Mouse (Mus musculus): ENCODE measurements at regions not wholly inside any gene's neighbourhood (a gene's known extent, or its start where the extent isn't known, plus 50 kb on each side); places are given as distances from the start of the nearest gene placed in this dataset.
A peak's percentile ranks its signal among the peaks of the same experiment; 100 is the strongest.

- intact Hi-C loops (cut with DNase I) = no loop called here
- Histone ChIP-seq H3K4me3 (no peak overlapping the region), H3K27ac (no peak overlapping the region)
- no peak for DNase-seq (ENCODE audit: extremely low spot score in 1 of 2, low spot score in 2 of 2)
- TF ChIP-seq CTCF (IDR thresholded peaks at IDR 0.05) = no peak
Measured at GRCm38 (mm10) chr7:135767493-135767892, 51.3 kb upstream of the Mki67 start.

GRCm38 (mm10) chr7:135768064-135768463 is 51.9 kb upstream of the Mki67 start:
- Histone ChIP-seq H3K4me3 (no peak overlapping the region), H3K27ac (no peak overlapping the region)
- intact Hi-C loops (cut with DNase I) = no loop called here
- TF ChIP-seq CTCF (IDR thresholded peaks at IDR 0.05) = no peak
- no peak for DNase-seq (ENCODE audit: extremely low spot score in 1 of 2, low spot score in 2 of 2)

GRCm38 (mm10) chr7:135768592-135768991 is 52.4 kb upstream of the Mki67 start:
- intact Hi-C loops (cut with DNase I) = no loop called here
- H3K27ac ChIP-seq = no peak overlapping the region
- TF ChIP-seq CTCF (IDR thresholded peaks at IDR 0.05) = peak; percentile 86
- no peak overlapping the region for H3K4me3 ChIP-seq
- peak; percentile 76 to 82 for DNase-seq (ENCODE audit: extremely low spot score in 1 of 2, low spot score in 2 of 2)

- TF ChIP-seq CTCF (IDR thresholded peaks at IDR 0.05) = no peak
- no peak for DNase-seq (ENCODE audit: extremely low spot score in 1 of 2, low spot score in 2 of 2)
- Histone ChIP-seq H3K27ac (no peak overlapping the region), H3K4me3 (no peak overlapping the region)
- intact Hi-C loops (cut with DNase I) = no loop called here
Measured at GRCm38 (mm10) chr7:135769082-135769673, 53.0 kb upstream of the Mki67 start.

- intact Hi-C loops (cut with DNase I) = no loop called here
- no peak overlapping the region for H3K27ac ChIP-seq
- no peak overlapping the region for H3K4me3 ChIP-seq
- TF ChIP-seq CTCF (IDR thresholded peaks at IDR 0.05) = no peak
- no peak for DNase-seq (ENCODE audit: extremely low spot score in 1 of 2, low spot score in 2 of 2)
Measured at GRCm38 (mm10) chr7:135770051-135770450, 53.9 kb upstream of the Mki67 start.

GRCm38 (mm10) chr7:135775832-135776433 is 59.8 kb upstream of the Mki67 start:
- intact Hi-C loops (cut with DNase I) = no loop called here
- no peak for TF ChIP-seq CTCF (IDR thresholded peaks at IDR 0.05)
- Histone ChIP-seq H3K27ac (no peak overlapping the region), H3K4me3 (no peak overlapping the region)
- DNase-seq (ENCODE audit: extremely low spot score in 1 of 2, low spot score in 2 of 2) = no peak

GRCm38 (mm10) chr7:135790167-135790566 is 74.0 kb upstream of the Mki67 start:
- TF ChIP-seq CTCF (IDR thresholded peaks at IDR 0.05) = no peak
- DNase-seq (ENCODE audit: extremely low spot score in 1 of 2, low spot score in 2 of 2) = no peak
- intact Hi-C loops (cut with DNase I) = loop anchor here (5.0 kb wide), 1 partner anchor 1532 kb away; no protein-coding TSS in a partner anchor
- Histone ChIP-seq H3K4me3 (no peak overlapping the region), H3K27ac (no peak overlapping the region)

- H3K27ac ChIP-seq = no peak overlapping the region
- peak; percentile 92 for TF ChIP-seq CTCF (IDR thresholded peaks at IDR 0.05)
- peak; percentile 75 to 78 for DNase-seq (ENCODE audit: extremely low spot score in 1 of 2, low spot score in 2 of 2)
- intact Hi-C loops (cut with DNase I) = loop anchor here (5.0 kb wide), 1 partner anchor 1531 kb away; no protein-coding TSS in a partner anchor
- H3K4me3 ChIP-seq = no peak overlapping the region
Measured at GRCm38 (mm10) chr7:135790978-135791377, 74.8 kb upstream of the Mki67 start.

- Histone ChIP-seq H3K27ac (no peak overlapping the region), H3K4me3 (no peak overlapping the region)
- no peak for DNase-seq (ENCODE audit: extremely low spot score in 1 of 2, low spot score in 2 of 2)
- no peak; the same call in 1 of the 2 replicates for TF ChIP-seq CTCF (IDR thresholded peaks at IDR 0.05)
- intact Hi-C loops (cut with DNase I) = loop anchor here (5.0 kb wide), 1 partner anchor 1530 kb away; no protein-coding TSS in a partner anchor
Measured at GRCm38 (mm10) chr7:135791953-135792690, 76.0 kb upstream of the Mki67 start.

- H3K4me3 ChIP-seq = no peak overlapping the region
- H3K27ac ChIP-seq = no peak overlapping the region
- peak in 1 of 2 experiments; percentile 26 for DNase-seq (ENCODE audit: extremely low spot score in 1 of 2, low spot score in 2 of 2)
- intact Hi-C loops (cut with DNase I) = loop anchor here (5.0 kb wide), 1 partner anchor 1529 kb away; no protein-coding TSS in a partner anchor
- peak; percentile 70 for TF ChIP-seq CTCF (IDR thresholded peaks at IDR 0.05)
Measured at GRCm38 (mm10) chr7:135792918-135793317, 76.8 kb upstream of the Mki67 start.

GRCm38 (mm10) chr7:135794238-135794637 is 78.1 kb upstream of the Mki67 start:
- Histone ChIP-seq H3K4me3 (no peak overlapping the region), H3K27ac (no peak overlapping the region)
- no peak for DNase-seq (ENCODE audit: extremely low spot score in 1 of 2, low spot score in 2 of 2)
- TF ChIP-seq CTCF (IDR thresholded peaks at IDR 0.05) = no peak
- intact Hi-C loops (cut with DNase I) = loop anchor here (5.0 kb wide), 1 partner anchor 1528 kb away; no protein-coding TSS in a partner anchor

GRCm38 (mm10) chr7:135794679-135795078 is 78.5 kb upstream of the Mki67 start:
- intact Hi-C loops (cut with DNase I) = loop anchor here (5.0 kb wide), 1 partner anchor 1528 kb away; no protein-coding TSS in a partner anchor

More at GRCm38 (mm10) chr7:135794679-135795078, 78.5 kb upstream of the Mki67 start:
- Histone ChIP-seq H3K4me3 (no peak overlapping the region), H3K27ac (no peak overlapping the region)
- DNase-seq (ENCODE audit: extremely low spot score in 1 of 2, low spot score in 2 of 2) = no peak
- no peak for TF ChIP-seq CTCF (IDR thresholded peaks at IDR 0.05)

Data from left cerebral cortex, adult 2 months (tissue).